Mouse (Mus musculus) liver, adult 2 months (tissue): ENCODE measurements at regions not wholly inside any gene's neighbourhood (a gene's known extent, or its start where the extent isn't known, plus 50 kb on each side); places are given as distances from the start of the nearest gene placed in this dataset.

ENCODE experiments used
- CTCF ChIP-seq: fragments of 200-500 bp; IDR thresholded peaks from 2 replicates; pipeline ENCODE4 v1.5.1; 2011; ENCODE audit warnings: low read depth, low read length, control low read depth
- POLR2A ChIP-seq: fragments of 200-500 bp; IDR thresholded peaks from 2 replicates; pipeline ENCODE4 v1.6.1; 2011; ENCODE audit warnings: low read length, control low read depth; ENCODE audit not compliant: insufficient read depth; ENCODE audit errors: extremely low read depth

DNA sequence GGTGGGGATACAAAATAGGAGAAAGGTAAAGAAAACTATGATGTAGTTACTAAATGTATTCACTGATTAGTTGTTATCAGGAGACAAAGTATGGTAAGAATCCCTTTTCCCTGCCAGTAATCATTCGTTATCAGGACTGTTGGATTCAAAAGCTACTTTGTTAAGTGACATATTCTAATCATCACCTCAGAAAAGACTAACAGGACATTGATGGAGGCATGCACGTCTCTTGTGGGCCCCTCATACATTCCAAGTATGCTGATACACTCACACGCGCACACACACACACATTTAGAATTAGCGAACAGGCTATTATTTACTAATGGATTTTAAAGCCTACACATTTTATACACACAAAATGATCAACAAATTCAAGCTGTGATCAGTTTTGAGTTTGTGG is 708.8 kb downstream of the Efna5 start:
- no peak for TF ChIP-seq POLR2A
- TF ChIP-seq CTCF, result no peak
